Mouse (Mus musculus): ENCODE data around the gene Espn.

DNA sequence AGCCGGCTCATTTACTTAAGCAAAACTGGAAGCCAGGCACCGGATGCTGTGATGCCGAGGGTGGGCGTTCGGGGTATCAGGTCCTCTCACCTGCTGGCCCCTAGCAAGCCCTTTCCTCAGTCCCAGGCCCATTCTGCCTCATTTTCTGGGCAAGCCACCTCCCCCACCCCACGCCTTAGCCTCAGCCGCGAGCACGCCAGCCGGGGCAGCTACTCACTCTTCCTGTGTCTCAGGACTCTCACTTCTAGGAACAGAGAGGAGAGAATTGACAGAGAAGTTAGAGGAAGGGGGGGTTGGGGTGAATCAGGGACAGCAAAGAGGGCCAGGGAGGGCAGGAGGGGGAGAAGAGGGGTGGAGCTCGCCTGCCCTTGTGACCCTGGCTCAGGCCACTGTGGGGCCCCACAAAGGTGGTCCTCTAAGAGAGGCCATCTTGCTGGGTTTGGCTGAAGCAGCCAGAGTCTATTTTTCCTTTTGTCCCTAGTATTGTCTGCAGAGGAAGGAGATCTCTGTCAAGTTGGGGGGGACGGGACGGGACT lies 22.7 kb downstream of the Espn start:
- no peak for TF ChIP-seq CTCF (IDR thresholded peaks at IDR 0.05; ENCODE audit: borderline replicate concordance, extremely low read depth, insufficient read depth, insufficient read length)
- TF ChIP-seq POLR2A (IDR thresholded peaks at IDR 0.05; ENCODE audit: borderline replicate concordance, extremely low read depth, insufficient read depth, insufficient read length, poor library complexity, severe bottlenecking), result no peak

Measured in brain, embryonic 14.5 days (tissue).